Mouse (Mus musculus): Measurements from ENCODE around the gene Zfp385b. TPM values are rescaled to one million over a fixed set of nuclear protein-coding genes. Genes with fewer than 3 reads are reported as not detected.
A peak's percentile ranks its signal among the peaks of the same experiment; 100 is the strongest.

The Zfp385b gene
- polyA plus RNA-seq, 1 experiment from 2014 or later, result 4.7 TPM

DNA sequence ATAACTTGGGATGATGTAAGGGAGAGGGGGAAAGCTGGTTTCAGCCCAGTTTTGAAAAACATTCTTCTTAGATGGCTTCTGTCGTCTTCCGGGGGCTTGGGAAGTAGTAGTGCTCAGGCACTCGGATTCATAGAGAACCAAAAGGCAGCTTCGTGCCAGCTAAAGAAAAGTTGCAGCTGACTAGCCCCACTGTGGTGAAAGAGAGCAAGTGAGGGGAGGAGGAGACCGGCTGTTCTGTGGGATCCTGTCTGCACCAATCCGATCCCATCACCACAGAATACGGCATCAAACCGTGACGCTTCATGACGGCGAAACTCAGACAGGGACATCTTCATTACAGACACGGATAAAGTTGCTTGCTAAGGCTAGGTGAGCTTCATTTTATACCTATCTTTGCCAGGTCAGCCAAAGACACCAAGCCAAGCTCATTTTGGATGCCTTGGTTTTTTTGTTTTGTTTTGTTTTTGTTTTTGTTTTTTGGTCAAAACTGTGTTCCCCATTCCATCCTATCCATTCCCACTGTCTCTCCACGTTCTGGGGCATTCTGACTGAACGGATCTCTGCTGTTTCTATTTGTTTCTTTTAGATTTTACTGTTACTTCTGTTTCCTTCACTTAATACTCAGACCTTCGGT is 44.1 kb downstream of the Zfp385b start:
- no peak overlapping the region for H3K4me2 ChIP-seq (ENCODE audit: low read length)
- H3K4me3 ChIP-seq (ENCODE audit: low read depth, low read length), result no peak overlapping the region
- no peaks in the 10 kb centered on the region for H3K36me3 ChIP-seq (ENCODE audit: control insufficient read depth, insufficient read depth, low read length)
- H3K9ac ChIP-seq (ENCODE audit: low read length), result no peak overlapping the region
- 73% methylated on average over 15 of the region's 15 CpGs for WGBS
- H3K9me3 ChIP-seq (replicated peaks; ENCODE audit: control insufficient read depth, low read length), result no peaks in the 10 kb centered on the region
- no peak for DNase-seq (ENCODE audit: low spot score)
- no peak for ATAC-seq
- no peak overlapping the region for H3K27ac ChIP-seq (ENCODE audit: low read depth, low read length)
- H3K4me1 ChIP-seq (ENCODE audit: control insufficient read depth, insufficient read depth, low read length), result no peaks in the 10 kb centered on the region
- H3K27me3 ChIP-seq (replicated peaks; ENCODE audit: control insufficient read depth, insufficient read depth, low read length), result no peaks in the 10 kb centered on the region

DNA sequence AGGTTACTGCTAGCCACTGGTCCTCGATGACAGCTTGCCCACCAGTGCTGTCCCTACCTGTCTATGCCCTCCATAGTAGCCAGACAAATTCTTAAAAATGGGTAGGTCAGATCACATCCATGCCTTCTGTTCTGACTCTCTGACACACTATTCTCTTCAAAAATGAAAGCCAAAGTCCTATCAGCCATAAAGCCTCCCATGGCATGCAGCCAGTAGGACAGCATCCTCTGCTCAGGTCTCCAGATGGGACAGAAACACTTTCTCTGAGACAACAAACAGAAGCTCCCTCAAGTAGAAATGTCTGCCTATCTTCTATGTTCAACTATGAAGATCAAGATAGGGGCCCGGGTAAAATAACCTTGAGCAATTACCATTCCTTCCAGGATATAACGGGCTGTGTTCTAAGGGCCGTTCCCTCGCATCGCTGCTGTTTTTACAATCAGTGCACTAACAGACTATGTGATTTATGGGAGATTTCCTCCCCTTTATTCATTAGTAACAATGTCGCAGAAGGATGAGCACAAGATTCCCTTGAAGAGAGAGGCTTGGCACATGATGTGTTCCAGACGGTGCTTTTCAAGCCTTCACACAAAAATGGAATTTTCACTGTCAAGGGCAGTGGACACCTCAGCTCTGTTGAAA is 49.3 kb downstream of the Zfp385b start:
- 81% methylated on average over 8 of the region's 8 CpGs for WGBS
- Histone ChIP-seq H3K36me3 (ENCODE audit: control insufficient read depth, insufficient read depth, low read length) (no peaks in the 10 kb centered on the region), H3K4me1 (ENCODE audit: control insufficient read depth, insufficient read depth, low read length) (no peaks in the 10 kb centered on the region), H3K27ac (ENCODE audit: low read depth, low read length) (no peak overlapping the region), H3K9ac (ENCODE audit: low read length) (no peak overlapping the region), H3K4me2 (ENCODE audit: low read length) (no peak overlapping the region), H3K4me3 (ENCODE audit: low read depth, low read length) (no peak overlapping the region), H3K9me3 (replicated peaks; ENCODE audit: control insufficient read depth, low read length) (no peaks in the 10 kb centered on the region), H3K27me3 (replicated peaks; ENCODE audit: control insufficient read depth, insufficient read depth, low read length) (no peaks in the 10 kb centered on the region)
- DNase-seq (ENCODE audit: low spot score) (no peak), ATAC-seq (no peak)

DNA sequence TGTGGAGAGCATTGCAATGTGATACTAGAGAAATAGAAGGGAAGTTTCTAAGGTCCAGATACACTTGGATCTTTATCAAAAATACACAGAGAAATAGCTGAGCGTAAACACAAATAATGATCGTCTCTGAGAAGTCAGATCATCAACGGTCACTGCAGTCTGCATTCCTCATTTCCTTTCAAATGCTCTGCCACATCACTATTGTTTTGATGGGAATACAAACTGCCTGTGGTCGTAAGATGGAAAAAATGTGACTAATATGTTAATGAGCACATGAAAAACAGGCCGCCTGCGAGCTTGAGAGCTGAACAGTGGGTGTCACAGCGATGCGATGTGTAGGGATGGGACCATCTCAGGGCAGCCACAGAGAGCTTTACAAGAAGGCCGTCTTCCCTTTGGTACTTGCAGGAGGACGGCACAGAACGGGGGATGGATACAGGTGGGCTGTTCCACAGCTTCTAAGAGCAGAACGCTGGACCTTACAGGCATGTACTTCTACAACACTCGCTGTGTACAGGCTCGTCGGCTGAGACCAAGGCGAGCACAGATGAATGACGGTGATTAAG is 51.0 kb downstream of the Zfp385b start:
- DNase-seq (ENCODE audit: low spot score) (no peak), ATAC-seq (no peak)
- no peaks in the 10 kb centered on the region for H3K9me3 ChIP-seq (replicated peaks; ENCODE audit: control insufficient read depth, low read length)
- no peaks in the 10 kb centered on the region for H3K4me1 ChIP-seq (ENCODE audit: control insufficient read depth, insufficient read depth, low read length)
- H3K36me3 ChIP-seq (ENCODE audit: control insufficient read depth, insufficient read depth, low read length), result no peaks in the 10 kb centered on the region
- H3K27me3 ChIP-seq (replicated peaks; ENCODE audit: control insufficient read depth, insufficient read depth, low read length), result no peaks in the 10 kb centered on the region
- H3K9ac ChIP-seq (ENCODE audit: low read length), result no peak overlapping the region
- H3K27ac ChIP-seq (ENCODE audit: low read depth, low read length), result no peak overlapping the region
- no peak overlapping the region for H3K4me2 ChIP-seq (ENCODE audit: low read length)
- 65% methylated on average over 17 of the region's 17 CpGs for WGBS
- no peak overlapping the region for H3K4me3 ChIP-seq (ENCODE audit: low read depth, low read length)

DNA sequence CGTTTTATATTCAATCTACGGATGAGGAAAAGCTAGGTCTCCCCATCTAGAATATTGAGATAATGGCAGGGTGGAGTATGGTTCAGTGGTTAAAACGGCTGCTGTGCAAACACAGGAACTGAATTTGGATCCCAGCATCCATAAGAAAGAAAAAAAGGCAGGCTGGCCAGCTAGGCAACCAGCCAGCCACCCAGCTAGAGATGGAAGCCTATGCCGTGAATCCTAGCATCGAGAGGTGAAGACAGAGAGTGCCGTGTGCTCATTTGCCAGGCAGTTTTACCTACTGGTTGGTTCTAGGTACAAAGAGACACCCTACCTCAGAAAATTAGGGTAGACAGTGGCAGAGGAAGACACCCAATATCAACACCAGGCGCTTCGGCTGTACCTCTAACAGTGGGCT is 57.5 kb downstream of the Zfp385b start:
- 93% methylated on average over 8 of the region's 8 CpGs for whole genome bisulfite sequencing
- ATAC-seq, result no peak
- H3K4me2 ChIP-seq (ENCODE audit: low read length), result no peak overlapping the region
- H3K4me3 ChIP-seq (ENCODE audit: low read depth, low read length), result no peak overlapping the region
- no peak for DNase-seq (ENCODE audit: low spot score)
- no peaks in the 10 kb centered on the region for H3K36me3 ChIP-seq (ENCODE audit: control insufficient read depth, insufficient read depth, low read length)
- no peak overlapping the region for H3K9ac ChIP-seq (ENCODE audit: low read length)
- H3K27ac ChIP-seq (ENCODE audit: low read depth, low read length), result no peak overlapping the region
- no peaks in the 10 kb centered on the region for H3K9me3 ChIP-seq (replicated peaks; ENCODE audit: control insufficient read depth, low read length)
- no peaks in the 10 kb centered on the region for H3K4me1 ChIP-seq (ENCODE audit: control insufficient read depth, insufficient read depth, low read length)
- no peaks in the 10 kb centered on the region for H3K27me3 ChIP-seq (replicated peaks; ENCODE audit: control insufficient read depth, insufficient read depth, low read length)

DNA sequence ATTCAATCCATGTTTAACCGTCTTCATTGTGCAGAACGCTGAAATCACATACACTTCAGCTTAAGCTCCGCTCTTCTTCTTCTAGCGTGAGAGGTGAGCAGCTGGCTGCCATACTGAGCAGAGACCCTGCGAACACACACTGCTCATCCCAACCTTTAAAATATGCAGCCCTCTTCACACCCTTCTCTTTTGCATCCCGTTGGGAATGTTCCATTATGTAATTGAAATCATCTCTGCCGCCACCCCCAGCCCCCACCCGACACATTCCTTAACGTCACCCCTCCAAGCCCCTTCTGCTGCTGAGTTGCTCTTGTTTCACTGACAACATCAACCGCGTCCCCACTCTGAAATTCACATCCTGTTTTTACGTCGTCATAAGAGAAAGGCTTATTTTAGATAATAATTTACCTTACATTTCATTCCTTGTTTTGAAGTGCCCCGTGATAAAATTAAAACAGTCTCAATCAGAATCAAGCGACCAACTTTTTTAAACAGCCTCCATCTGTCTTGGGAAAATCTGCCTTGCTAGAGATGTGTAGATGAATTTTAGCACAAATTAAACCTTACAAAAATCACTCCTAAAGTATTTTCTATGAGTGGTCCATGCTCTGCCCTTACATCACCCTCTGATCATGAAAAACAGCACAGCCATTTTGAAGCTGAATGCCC is 60.9 kb downstream of the Zfp385b start:
- peak; percentile 80; the same call in 1 of the 2 replicates for ATAC-seq
- no peaks in the 10 kb centered on the region for H3K27me3 ChIP-seq (replicated peaks; ENCODE audit: control insufficient read depth, insufficient read depth, low read length)
- no peaks in the 10 kb centered on the region for H3K36me3 ChIP-seq (ENCODE audit: control insufficient read depth, insufficient read depth, low read length)
- no peaks in the 10 kb centered on the region for H3K4me1 ChIP-seq (ENCODE audit: control insufficient read depth, insufficient read depth, low read length)
- H3K4me3 ChIP-seq (ENCODE audit: low read depth, low read length), result no peak overlapping the region
- no peaks in the 10 kb centered on the region for H3K9me3 ChIP-seq (replicated peaks; ENCODE audit: control insufficient read depth, low read length)
- peak; percentile 47 for DNase-seq (ENCODE audit: low spot score)
- H3K9ac ChIP-seq (ENCODE audit: low read length), result no peak overlapping the region
- no peak overlapping the region for H3K4me2 ChIP-seq (ENCODE audit: low read length)
- WGBS, result 75% methylated on average over 15 of the region's 15 CpGs
- H3K27ac ChIP-seq (ENCODE audit: low read depth, low read length), result no peak overlapping the region

DNA sequence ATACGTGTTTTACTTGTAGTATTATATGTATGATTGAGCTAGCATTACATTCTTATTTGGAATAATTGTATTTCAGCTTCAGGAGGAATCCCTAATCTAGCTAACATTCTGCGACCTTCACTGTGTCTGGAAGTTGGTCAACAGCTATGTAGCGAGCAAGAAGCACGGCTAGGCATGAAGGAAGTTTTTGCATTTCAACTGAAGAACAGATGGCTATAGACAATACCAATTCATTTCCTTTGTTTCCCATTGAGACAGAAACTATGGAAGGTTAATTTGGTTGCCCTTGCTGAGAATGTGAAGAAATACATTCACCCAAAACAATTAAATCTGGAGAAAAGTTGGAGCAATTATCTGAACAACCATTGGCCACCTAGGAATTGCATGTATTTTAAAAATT is 66.9 kb downstream of the Zfp385b start:
- WGBS, result 49% methylated on average over 4 of the region's 4 CpGs
- Histone ChIP-seq H3K27me3 (replicated peaks; ENCODE audit: control insufficient read depth, insufficient read depth, low read length) (no peaks in the 10 kb centered on the region), H3K27ac (ENCODE audit: low read depth, low read length) (no peak overlapping the region), H3K4me1 (ENCODE audit: control insufficient read depth, insufficient read depth, low read length) (no peaks in the 10 kb centered on the region), H3K9ac (ENCODE audit: low read length) (no peak overlapping the region), H3K9me3 (replicated peaks; ENCODE audit: control insufficient read depth, low read length) (no peaks in the 10 kb centered on the region), H3K4me3 (ENCODE audit: low read depth, low read length) (no peak overlapping the region), H3K4me2 (ENCODE audit: low read length) (no peak overlapping the region), H3K36me3 (ENCODE audit: control insufficient read depth, insufficient read depth, low read length) (no peaks in the 10 kb centered on the region)
- DNase-seq (ENCODE audit: low spot score) (no peak), ATAC-seq (no peak)

DNA sequence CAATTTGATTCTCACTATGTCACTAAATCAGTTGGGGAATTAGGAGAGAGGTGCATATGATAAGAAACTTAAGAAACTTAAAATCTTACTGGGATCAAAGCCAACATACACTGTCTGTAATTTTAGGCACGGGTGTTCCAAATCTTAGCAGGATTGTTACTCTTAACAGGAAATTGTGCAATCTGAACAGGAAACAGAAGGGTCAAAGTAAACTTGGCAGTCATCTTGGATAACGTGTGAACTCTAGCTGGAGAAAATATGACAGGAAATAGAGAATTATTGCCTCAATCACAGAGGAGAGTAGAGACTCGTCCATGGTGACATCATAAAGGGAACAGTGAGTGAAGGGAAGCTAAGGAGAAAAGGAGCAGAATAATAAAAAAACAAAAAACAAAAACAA is 69.8 kb downstream of the Zfp385b start:
- no peak for DNase-seq (ENCODE audit: low spot score)
- no peaks in the 10 kb centered on the region for H3K4me1 ChIP-seq (ENCODE audit: control insufficient read depth, insufficient read depth, low read length)
- 68% methylated on average over 3 of the region's 3 CpGs for WGBS
- H3K9ac ChIP-seq (ENCODE audit: low read length), result no peak overlapping the region
- H3K27me3 ChIP-seq (replicated peaks; ENCODE audit: control insufficient read depth, insufficient read depth, low read length), result no peaks in the 10 kb centered on the region
- ATAC-seq, result no peak
- no peaks in the 10 kb centered on the region for H3K9me3 ChIP-seq (replicated peaks; ENCODE audit: control insufficient read depth, low read length)
- no peak overlapping the region for H3K4me3 ChIP-seq (ENCODE audit: low read depth, low read length)
- H3K4me2 ChIP-seq (ENCODE audit: low read length), result no peak overlapping the region
- H3K27ac ChIP-seq (ENCODE audit: low read depth, low read length), result no peak overlapping the region
- no peaks in the 10 kb centered on the region for H3K36me3 ChIP-seq (ENCODE audit: control insufficient read depth, insufficient read depth, low read length)

DNA sequence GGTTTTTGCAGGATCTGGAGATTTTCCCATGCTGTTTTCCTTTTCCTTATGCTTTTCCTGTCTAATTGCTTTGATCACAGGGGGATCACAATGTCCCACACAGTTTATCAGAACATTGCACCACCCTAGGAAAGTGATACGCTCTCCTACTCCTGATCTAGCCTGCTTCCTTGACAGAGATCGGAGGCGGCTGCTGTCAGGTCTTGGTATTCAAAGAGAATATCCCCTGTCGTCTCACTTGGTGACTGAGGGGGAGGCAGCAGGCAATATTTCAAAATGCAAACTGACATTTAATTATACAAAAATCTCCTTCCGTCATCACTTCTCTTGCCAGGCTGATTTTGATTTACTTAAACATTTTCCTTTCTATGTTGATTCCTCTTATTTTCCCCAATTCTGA is 73.0 kb downstream of the Zfp385b start:
- Histone ChIP-seq H3K27ac (ENCODE audit: low read depth, low read length) (no peak overlapping the region), H3K27me3 (replicated peaks; ENCODE audit: control insufficient read depth, insufficient read depth, low read length) (no peaks in the 10 kb centered on the region), H3K4me3 (ENCODE audit: low read depth, low read length) (no peak overlapping the region), H3K4me1 (ENCODE audit: control insufficient read depth, insufficient read depth, low read length) (no peaks in the 10 kb centered on the region), H3K4me2 (ENCODE audit: low read length) (no peak overlapping the region), H3K36me3 (ENCODE audit: control insufficient read depth, insufficient read depth, low read length) (no peaks in the 10 kb centered on the region), H3K9me3 (replicated peaks; ENCODE audit: control insufficient read depth, low read length) (no peaks in the 10 kb centered on the region), H3K9ac (ENCODE audit: low read length) (no peak overlapping the region)
- ATAC-seq (no peak), DNase-seq (ENCODE audit: low spot score) (no peak)
- WGBS, result 88% methylated on average over 5 of the region's 5 CpGs

DNA sequence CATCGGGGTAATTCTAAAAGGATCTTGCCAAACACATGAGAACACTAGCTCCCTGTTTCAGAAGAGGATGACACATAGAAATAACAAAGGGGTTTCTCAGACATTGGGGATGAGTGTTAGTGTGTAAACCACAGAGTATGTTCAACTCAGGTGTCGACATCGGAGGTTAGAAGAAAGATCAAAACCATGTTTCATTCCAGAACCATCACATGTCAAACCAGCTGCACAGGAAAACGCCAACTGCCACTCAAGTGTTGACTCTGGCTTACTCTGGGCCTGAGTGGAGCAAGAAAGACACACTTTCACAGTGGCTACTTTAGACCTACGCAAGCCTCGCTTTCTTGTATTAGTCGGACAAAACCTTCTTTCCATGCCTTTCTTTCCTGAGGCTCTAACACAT is 74.2 kb downstream of the Zfp385b start:
- Histone ChIP-seq H3K9me3 (replicated peaks; ENCODE audit: control insufficient read depth, low read length) (no peaks in the 10 kb centered on the region), H3K36me3 (ENCODE audit: control insufficient read depth, insufficient read depth, low read length) (no peaks in the 10 kb centered on the region), H3K9ac (ENCODE audit: low read length) (no peak overlapping the region), H3K27ac (ENCODE audit: low read depth, low read length) (no peak overlapping the region), H3K4me3 (ENCODE audit: low read depth, low read length) (no peak overlapping the region), H3K27me3 (replicated peaks; ENCODE audit: control insufficient read depth, insufficient read depth, low read length) (no peaks in the 10 kb centered on the region), H3K4me1 (ENCODE audit: control insufficient read depth, insufficient read depth, low read length) (no peaks in the 10 kb centered on the region), H3K4me2 (ENCODE audit: low read length) (no peak overlapping the region)
- ATAC-seq, result no peak
- DNase-seq (ENCODE audit: low spot score), result no peak
- WGBS, result 95% methylated on average over 7 of the region's 7 CpGs

All from forebrain, embryonic 14.5 days (tissue).